Mouse (Mus musculus) heart, embryonic 11.5 days (tissue): Measurements from ENCODE around the gene Cdkn1a. TPM values are rescaled to one million over a fixed set of nuclear protein-coding genes. Genes with fewer than 3 reads are reported as not detected.

Source experiments
- ATAC-seq: fragments of 200-750 bp; cut with Nextera tagmentation; replicated peaks from 2 replicates; pipeline ENCODE4 v1.8.0; 2017; ENCODE audit warnings: moderate library complexity; ENCODE audit not compliant: insufficient number of reproducible peaks, low FRiP score, low TSS enrichment
- H3K27ac ChIP-seq: fragments of 300-500 bp; sonication (generic); 2 replicates; pipeline ENCODE4 v1.5.1; 2014; ENCODE audit warnings: mild to moderate bottlenecking, low read depth, low read length
- H3K27me3 ChIP-seq: fragments of 300-500 bp; sonication (generic); 2 replicates; pipeline ENCODE4 v1.6.1; 2014; ENCODE audit warnings: mild to moderate bottlenecking, low read length, mixed read lengths; ENCODE audit not compliant: control insufficient read depth, insufficient read depth
- H3K36me3 ChIP-seq: fragments of 300-500 bp; sonication (generic); 2 replicates; pipeline ENCODE4 v1.6.1; 2014; ENCODE audit warnings: mild to moderate bottlenecking, low read length, moderate library complexity, mixed read lengths; ENCODE audit not compliant: control insufficient read depth, insufficient read depth
- H3K4me1 ChIP-seq: fragments of 300-500 bp; sonication (generic); 2 replicates; pipeline ENCODE4 v1.6.1; 2014; ENCODE audit warnings: low read length; ENCODE audit not compliant: control insufficient read depth, insufficient read depth
- H3K4me2 ChIP-seq: fragments of 300-500 bp; sonication (generic); 2 replicates; pipeline ENCODE4 v1.6.1; 2014; ENCODE audit warnings: mild to moderate bottlenecking, moderate library complexity
- H3K4me3 ChIP-seq: fragments of 300-500 bp; sonication (generic); 2 replicates; pipeline ENCODE4 v1.5.1; 2014; ENCODE audit warnings: low read depth, low read length
- H3K9ac ChIP-seq: fragments of 300-500 bp; sonication (generic); 2 replicates; pipeline ENCODE4 v1.6.1; 2014; ENCODE audit warnings: mild to moderate bottlenecking, low read depth, low read length, moderate library complexity
- H3K9me3 ChIP-seq: fragments of 300-500 bp; sonication (generic); replicated peaks from 2 replicates; pipeline ENCODE4 v1.6.1; 2016; ENCODE audit warnings: low read length; ENCODE audit not compliant: control insufficient read depth
- WGBS: fragments of 180-500 bp; shearing (Covaris S2); extraction: QIAGEN DNeasy Blood & Tissue Kit; methylation state at CpG from one replicate; pipeline ENCODE4 v1.1.7; 2014; ENCODE audit not compliant: insufficient replicate concordance; 5-methylcytosine and 5-hydroxymethylcytosine counted together
- polyA plus RNA-seq: library from polyadenylated mRNA; unstranded; fragments of >200 nt; fragmentation: Nextera tagmentation; extraction: Ambion mirVana; gene quantifications from 2 replicates; pipeline ENCODE4 v1.2.1, GENCODE M21; 2014

The Cdkn1a gene
- polyA plus RNA-seq, 1 experiment from 2014 or later, result 39.3 TPM

DNA sequence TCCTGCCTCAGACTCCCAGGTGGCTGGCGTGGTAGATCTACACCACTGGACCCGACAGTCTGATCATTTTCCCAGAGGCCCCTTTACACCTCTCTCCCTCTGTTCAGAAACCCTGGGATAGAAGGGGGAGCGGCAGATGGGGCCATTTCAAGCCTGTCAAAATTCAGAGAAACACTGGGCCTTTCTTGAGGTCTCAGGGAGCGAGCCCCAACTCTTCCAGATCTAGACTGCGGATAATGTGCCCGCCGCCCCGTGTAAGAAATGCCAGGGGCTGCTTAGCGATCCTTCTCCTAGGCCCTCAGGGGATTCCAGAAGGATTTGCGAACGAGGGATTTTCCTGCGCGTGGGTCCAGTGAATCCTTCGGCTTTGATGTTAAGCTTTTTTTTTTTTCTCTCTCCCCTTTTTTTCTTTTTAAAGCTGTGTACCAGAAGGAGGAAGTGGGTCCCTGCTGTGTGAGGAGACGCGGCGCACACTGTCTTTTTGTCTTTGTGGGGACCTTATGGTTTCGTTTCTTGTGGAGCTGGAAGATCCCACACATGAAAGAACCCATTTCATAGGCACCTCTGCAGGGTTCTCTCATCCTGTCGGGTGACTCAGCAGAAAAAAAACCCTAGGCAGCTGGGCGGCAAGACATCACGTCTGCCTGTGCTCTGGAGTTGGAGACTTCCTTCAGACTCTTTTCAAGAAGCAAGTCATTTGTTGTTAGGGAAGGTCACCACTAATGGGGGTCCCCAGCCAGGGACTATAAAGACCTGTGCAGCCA is 9.0 kb upstream of the Cdkn1a start:
- H3K9ac ChIP-seq, result no peak overlapping the region
- no peak overlapping the region for H3K27ac ChIP-seq
- no peaks in the 10 kb centered on the region for H3K36me3 ChIP-seq
- peak overlapping the region; percentile 18 for H3K4me3 ChIP-seq
- peaks cover 23% of the 10 kb centered on the region for H3K4me1 ChIP-seq
- ATAC-seq, result no peak
- peak overlapping the region; percentile 50 for H3K4me2 ChIP-seq
- H3K9me3 ChIP-seq, result no peaks in the 10 kb centered on the region
- peaks cover 17% of the 10 kb centered on the region for H3K27me3 ChIP-seq
- WGBS, result 9% methylated on average over 21 of the region's 21 CpGs

DNA sequence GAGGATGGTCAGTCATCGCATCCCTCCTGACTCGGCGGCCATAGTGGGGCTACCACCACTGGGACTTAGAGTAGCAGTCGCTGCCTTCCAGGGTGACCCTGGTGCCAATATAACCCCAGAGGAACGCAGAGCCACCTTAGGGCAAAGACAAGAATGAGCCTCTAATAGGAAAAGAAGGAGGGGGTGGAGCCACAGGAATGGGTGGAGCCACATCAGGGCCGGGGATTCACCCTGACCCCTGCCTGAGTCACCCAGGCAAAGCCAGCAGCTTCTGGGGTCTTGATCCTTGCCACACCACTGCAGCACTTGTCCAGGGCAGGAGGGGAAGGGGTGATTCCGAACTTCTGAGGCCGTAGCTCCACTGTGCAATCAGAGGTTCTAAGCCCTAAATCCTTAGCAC is 7.2 kb upstream of the Cdkn1a start:
- no peak for ATAC-seq
- Histone ChIP-seq H3K27me3 (peaks cover 17% of the 10 kb centered on the region), H3K4me1 (peaks cover 16% of the 10 kb centered on the region), H3K9me3 (no peaks in the 10 kb centered on the region), H3K27ac (no peak overlapping the region), H3K9ac (no peak overlapping the region), H3K4me3 (no peak overlapping the region), H3K4me2 (no peak overlapping the region), H3K36me3 (no peaks in the 10 kb centered on the region)
- WGBS, result 85% methylated on average over 8 of the region's 8 CpGs

DNA sequence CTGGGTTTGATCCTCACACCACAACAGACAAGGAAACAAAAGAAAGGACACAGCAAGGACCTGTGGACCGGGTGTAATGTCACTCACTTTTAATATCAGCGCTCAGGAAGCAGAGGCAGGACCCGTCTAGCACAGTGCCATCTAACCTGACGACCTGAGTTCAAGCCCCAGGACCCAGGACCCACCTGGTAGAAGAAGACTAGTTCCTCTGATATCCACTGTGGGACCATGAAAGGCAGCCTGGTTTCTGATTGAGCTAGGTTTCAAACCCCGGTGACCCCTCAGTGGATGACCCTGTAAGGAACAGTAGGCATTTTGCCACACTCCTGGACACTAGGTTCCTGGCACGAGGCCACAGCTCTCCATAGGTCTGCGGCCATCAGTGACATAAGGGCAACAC is 6.1 kb upstream of the Cdkn1a start:
- no peak overlapping the region for H3K4me2 ChIP-seq
- H3K27me3 ChIP-seq, result peaks cover 15% of the 10 kb centered on the region
- H3K4me3 ChIP-seq, result no peak overlapping the region
- no peaks in the 10 kb centered on the region for H3K9me3 ChIP-seq
- H3K36me3 ChIP-seq, result no peaks in the 10 kb centered on the region
- H3K4me1 ChIP-seq, result peaks cover 10% of the 10 kb centered on the region
- no peak for ATAC-seq
- no peak overlapping the region for H3K27ac ChIP-seq
- 88% methylated on average over 7 of the region's 7 CpGs for WGBS
- no peak overlapping the region for H3K9ac ChIP-seq

DNA sequence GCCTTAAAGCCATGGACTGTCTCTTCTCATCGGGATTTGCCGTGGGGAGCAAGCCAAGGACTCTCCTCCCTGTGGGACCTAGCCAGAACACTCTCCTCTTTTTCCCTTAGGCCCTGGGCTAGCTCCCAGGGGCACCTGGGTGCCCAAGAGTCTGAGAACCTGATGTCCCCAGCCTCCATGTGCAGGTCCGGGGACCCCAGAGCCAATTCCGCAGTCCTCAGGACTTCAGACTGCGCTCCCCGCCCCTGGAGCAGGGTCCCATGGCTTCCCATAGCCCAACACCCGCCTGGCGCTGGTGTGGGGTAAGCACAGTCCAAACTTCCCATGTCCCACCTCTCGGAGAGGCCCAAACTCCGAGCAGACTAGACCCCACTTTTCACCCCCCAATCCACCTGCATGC is 5.5 kb upstream of the Cdkn1a start:
- no peaks in the 10 kb centered on the region for H3K36me3 ChIP-seq
- no peak overlapping the region for H3K9ac ChIP-seq
- H3K4me2 ChIP-seq, result no peak overlapping the region
- no peak overlapping the region for H3K27ac ChIP-seq
- peaks cover 10% of the 10 kb centered on the region for H3K4me1 ChIP-seq
- H3K9me3 ChIP-seq, result no peaks in the 10 kb centered on the region
- peaks cover 15% of the 10 kb centered on the region for H3K27me3 ChIP-seq
- ATAC-seq, result no peak
- WGBS, result 79% methylated on average over 10 of the region's 10 CpGs
- no peak overlapping the region for H3K4me3 ChIP-seq

DNA sequence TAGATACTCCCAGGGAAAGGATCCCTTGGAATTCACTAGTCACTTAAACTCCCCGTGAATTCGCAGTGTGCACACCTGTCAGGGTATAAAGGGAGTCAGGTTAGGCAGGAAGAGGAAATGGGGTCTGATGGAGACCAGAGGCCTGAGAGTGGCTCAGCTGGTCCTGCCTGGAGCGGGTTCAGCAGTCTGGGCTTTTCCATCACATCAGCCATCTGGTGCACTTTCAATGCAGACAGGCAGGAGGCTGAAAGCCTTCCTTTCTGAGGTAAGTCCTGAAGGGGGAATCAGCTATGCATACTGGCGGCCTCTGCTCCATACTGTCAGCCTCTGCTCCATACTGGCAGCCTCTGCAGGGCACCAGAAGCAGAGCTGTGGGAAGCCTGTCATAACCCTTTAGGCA is 3.9 kb upstream of the Cdkn1a start:
- H3K9me3 ChIP-seq, result no peaks in the 10 kb centered on the region
- WGBS, result 73% methylated on average over 4 of the region's 4 CpGs
- peaks cover 4% of the 10 kb centered on the region for H3K27me3 ChIP-seq
- ATAC-seq, result no peak
- no peak overlapping the region for H3K4me3 ChIP-seq
- H3K36me3 ChIP-seq, result no peaks in the 10 kb centered on the region
- H3K4me1 ChIP-seq, result no peaks in the 10 kb centered on the region
- H3K9ac ChIP-seq, result no peak overlapping the region
- H3K4me2 ChIP-seq, result no peak overlapping the region
- no peak overlapping the region for H3K27ac ChIP-seq

DNA sequence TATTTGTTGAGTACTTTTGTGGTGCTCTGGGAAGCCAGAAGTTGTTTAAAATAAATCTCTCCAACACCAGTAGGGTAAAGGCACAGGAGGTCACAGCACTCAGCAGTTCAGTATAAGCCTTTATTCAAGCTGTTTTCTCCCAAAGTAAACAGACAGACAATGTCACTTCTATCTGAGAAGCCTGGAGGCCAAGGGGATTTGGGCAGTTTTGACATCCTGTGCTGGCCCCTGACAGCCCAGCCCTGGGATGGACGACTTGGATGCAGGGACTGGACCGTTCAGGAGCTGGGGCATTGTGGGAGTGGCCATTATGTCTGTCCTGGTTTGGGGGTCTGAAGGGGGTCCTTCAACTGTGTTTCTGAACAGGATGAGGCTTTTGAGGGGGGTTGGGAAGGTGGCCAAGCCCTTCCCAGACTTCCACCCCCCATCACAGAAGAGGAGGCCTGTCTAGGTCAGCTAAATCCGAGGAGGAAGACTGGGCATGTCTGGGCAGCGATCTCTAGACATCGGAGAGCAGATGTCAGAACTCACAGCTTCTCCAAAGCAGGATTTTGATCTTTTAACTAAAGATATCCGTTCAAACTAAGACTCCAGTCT is 670 bp downstream of the Cdkn1a start:
- H3K4me2 ChIP-seq, result no peak overlapping the region
- H3K27me3 ChIP-seq, result peaks cover 11% of the 10 kb centered on the region
- no peak overlapping the region for H3K4me3 ChIP-seq
- H3K27ac ChIP-seq, result no peak overlapping the region
- ATAC-seq, result no peak
- H3K36me3 ChIP-seq, result no peaks in the 10 kb centered on the region
- H3K9me3 ChIP-seq, result no peaks in the 10 kb centered on the region
- 45% methylated on average over 6 of the region's 6 CpGs for WGBS
- no peak overlapping the region for H3K9ac ChIP-seq
- no peaks in the 10 kb centered on the region; the same call in 1 of the 2 replicates for H3K4me1 ChIP-seq

DNA sequence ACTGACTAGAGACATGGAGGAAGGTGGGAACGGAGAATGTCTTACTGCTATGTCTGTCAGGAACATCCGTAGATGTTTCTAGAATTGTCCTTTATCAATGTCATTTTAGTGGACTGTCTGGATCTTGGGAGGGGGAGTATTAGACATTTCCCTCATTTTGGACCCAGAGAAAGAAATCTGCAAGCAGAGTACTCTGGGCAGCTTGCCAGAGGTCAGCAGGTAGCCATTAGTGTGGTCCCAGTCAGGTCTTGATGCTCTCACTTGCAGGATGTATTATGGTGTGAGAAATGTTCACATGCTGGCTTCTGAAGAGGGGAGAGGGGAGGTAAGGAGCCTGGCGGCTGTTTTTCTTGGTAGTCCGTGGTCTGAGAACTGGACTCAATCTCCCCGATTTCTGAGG is 1.7 kb downstream of the Cdkn1a start:
- Histone ChIP-seq H3K4me2 (no peak overlapping the region), H3K27ac (no peak overlapping the region), H3K4me3 (no peak overlapping the region), H3K9me3 (no peaks in the 10 kb centered on the region), H3K9ac (no peak overlapping the region), H3K27me3 (peaks cover 11% of the 10 kb centered on the region), H3K4me1 (no peaks in the 10 kb centered on the region; the same call in 1 of the 2 replicates), H3K36me3 (no peaks in the 10 kb centered on the region)
- WGBS, result 54% methylated on average over 5 of the region's 5 CpGs
- no peak for ATAC-seq

DNA sequence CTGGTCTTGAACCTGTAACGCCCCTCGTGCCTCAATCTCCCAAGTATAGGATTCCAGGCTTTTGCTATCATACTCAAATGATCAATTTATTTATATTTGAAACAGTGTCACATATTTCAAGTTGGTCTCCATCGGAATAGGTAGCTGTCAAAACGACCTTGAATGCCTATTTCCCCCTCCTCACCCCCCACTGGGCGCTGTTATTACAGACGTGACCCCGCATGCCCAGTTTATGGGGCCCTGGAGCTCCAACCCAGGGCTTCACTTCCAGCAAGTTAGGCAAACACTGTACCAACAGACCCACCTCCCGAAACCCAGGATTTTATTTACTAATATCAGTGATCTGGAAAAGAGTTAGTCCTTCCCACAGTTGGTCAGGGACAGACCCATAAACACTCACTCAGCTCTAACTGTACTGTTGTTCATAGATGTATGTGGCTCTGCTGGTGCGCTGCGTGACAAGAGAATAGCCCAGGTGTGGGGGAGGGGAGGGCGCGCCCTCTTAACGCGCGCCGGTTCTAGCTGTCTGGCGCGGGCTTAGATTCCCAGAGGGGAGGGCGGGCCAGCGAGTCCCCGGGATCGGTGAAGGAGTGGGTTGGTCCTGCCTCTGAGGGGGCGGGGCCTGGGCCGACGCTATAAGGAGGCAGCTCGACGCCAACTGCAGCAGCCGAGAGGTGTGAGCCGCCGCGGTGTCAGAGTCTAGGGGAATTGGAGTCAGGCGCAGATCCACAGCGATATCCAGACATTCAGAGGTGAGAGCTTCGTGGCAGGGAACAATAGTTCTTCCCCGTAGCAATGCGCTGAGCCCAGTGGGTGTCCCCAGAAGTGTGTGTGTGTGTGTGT is 2.6 kb downstream of the Cdkn1a start:
- no peaks in the 10 kb centered on the region for H3K36me3 ChIP-seq
- H3K9me3 ChIP-seq, result no peaks in the 10 kb centered on the region
- H3K4me1 ChIP-seq, result no peaks in the 10 kb centered on the region; the same call in 1 of the 2 replicates
- H3K4me3 ChIP-seq, result peak overlapping the region; percentile 43
- peaks cover 11% of the 10 kb centered on the region for H3K27me3 ChIP-seq
- H3K27ac ChIP-seq, result no peak overlapping the region
- peak; percentile 79 for ATAC-seq
- WGBS, result 7% methylated on average over 36 of the region's 36 CpGs
- H3K4me2 ChIP-seq, result peak overlapping the region; percentile 68
- peak overlapping the region; percentile 71 for H3K9ac ChIP-seq
